Mouse (Mus musculus): ENCODE results near the gene Rdh16. TPM values are rescaled to one million over a fixed set of nuclear protein-coding genes. Genes with fewer than 3 reads are reported as not detected.

The Rdh16 gene
- total RNA-seq, 4 experiments from 2014 or later, result 0.11 TPM; not detected in 3

Other genes starting within 250 kb of the Rdh16 start
- 10 to 100 TPM; 25.5 to 45.5 (median 36.3) TPM for gene Lrp1, start 180.0 kb upstream of the Rdh16 start, total RNA-seq (2022)
- 10 to 100 TPM; 14.1 to 15.3 (median 14.2) TPM for gene Stat6, start 158.2 kb upstream of the Rdh16 start, total RNA-seq (2022)
- gene Nemp1, start 134.3 kb upstream of the Rdh16 start, total RNA-seq (2022), result 1 to 10 TPM; 2.0 to 2.6 (median 2.3) TPM
- gene Nab2, start 132.6 kb upstream of the Rdh16 start, total RNA-seq (2022), result 1 to 10 TPM; 2.1 to 3.6 (median 2.8) TPM
- gene Myo1a, start 96.0 kb upstream of the Rdh16 start, total RNA-seq (2022), result not detected
- not detected for gene Tac2, start 76.7 kb upstream of the Rdh16 start, total RNA-seq (2022)
- 1 to 10 TPM; 6.0 to 8.1 (median 6.4) TPM for gene Zbtb39, start 61.6 kb upstream of the Rdh16 start, total RNA-seq (2022)
- under 1 TPM; 0.34 to 0.48 (median 0.42) TPM for gene Gpr182, start 49.4 kb upstream of the Rdh16 start, total RNA-seq (2022)
- gene Rdh1, start 41.4 kb upstream of the Rdh16 start, total RNA-seq (2022), result under 1 TPM in 1 of 4 experiments, not detected in 3; 0.11 TPM
- under 1 TPM in 2 of 4 experiments, not detected in 2; 0.48 to 0.75 TPM for gene Rdh16f1, start 41.4 kb upstream of the Rdh16 start, total RNA-seq (2022)
- under 1 TPM in 3 of 4 experiments, not detected in 1; 0.12 to 0.58 (median 0.56) TPM for gene Rdh9, start 24.8 kb upstream of the Rdh16 start, total RNA-seq (2022)
- not detected for gene Rdh19, start 48.8 kb downstream of the Rdh16 start, total RNA-seq (2022)
- gene Rdh16f2, start 65.3 kb downstream of the Rdh16 start, total RNA-seq (2022), result not detected
- gene Rdh7, start 87.7 kb downstream of the Rdh16 start, total RNA-seq (2022), result under 1 TPM in 1 of 4 experiments, not detected in 3; 0.40 TPM
- gene Sdr9c7, start 97.4 kb downstream of the Rdh16 start, total RNA-seq (2022), result not detected
- gene Hsd17b6, start 206.5 kb downstream of the Rdh16 start, total RNA-seq (2022), result not detected
- gene Prim1, start 214.0 kb downstream of the Rdh16 start, total RNA-seq (2022), result 1 to 10 TPM in 1 of 4 experiments, under 1 TPM in 3; 0.40 to 1.0 (median 0.45) TPM
- gene Naca, start 234.4 kb downstream of the Rdh16 start, total RNA-seq (2022), result 100 to 1,000 TPM; 367 to 418 (median 380) TPM